Mouse (Mus musculus): ENCODE data around the gene Zfp600. TPM values are rescaled to one million over a fixed set of nuclear protein-coding genes. Genes with fewer than 3 reads are reported as not detected.
"Not testable (repeated sequence)": the region's sequence is repeated elsewhere in the genome, so short reads cannot be mapped to it uniquely, and the experiment has no call there.

The Zfp600 gene
- not detected in 2 replicates for polyA plus RNA-seq (2015; fragmentation: Nextera tagmentation; extraction: Ambion mirVana)

DNA sequence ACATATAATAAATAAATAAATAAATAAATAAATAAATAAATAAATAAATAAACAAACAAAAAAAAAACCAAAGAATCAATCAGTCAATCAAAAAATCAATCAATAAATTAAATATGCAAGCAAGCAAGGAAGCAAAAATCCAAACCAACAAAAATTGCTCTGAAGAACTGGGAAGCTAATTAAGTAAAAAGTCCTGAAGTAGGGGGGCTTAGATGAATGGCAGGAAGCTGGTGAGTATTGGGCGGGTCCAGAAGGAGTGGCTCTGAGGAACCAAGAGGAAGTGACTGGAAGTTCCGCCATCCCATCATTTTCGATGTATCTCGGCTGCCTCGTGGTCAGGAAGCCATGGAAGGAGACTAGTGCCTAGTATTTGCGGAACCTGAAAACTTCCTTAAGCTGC, at the start of gene Zfp600:
Gene Zfp600 (plus strand): TSS at position 301 of the 400 bp plus-strand sequence.
- not testable (repeated sequence) for H3K9me3 ChIP-seq; ATAC-seq (ENCODE audit: low FRiP score); H3K4me3 ChIP-seq; H3K4me1 ChIP-seq (replicated peaks); H3K27me3 ChIP-seq; H3K9ac ChIP-seq; H3K36me3 ChIP-seq; H3K4me2 ChIP-seq; H3K27ac ChIP-seq
- WGBS = no CpG with 5 or more reads among the region's 6 CpGs

DNA sequence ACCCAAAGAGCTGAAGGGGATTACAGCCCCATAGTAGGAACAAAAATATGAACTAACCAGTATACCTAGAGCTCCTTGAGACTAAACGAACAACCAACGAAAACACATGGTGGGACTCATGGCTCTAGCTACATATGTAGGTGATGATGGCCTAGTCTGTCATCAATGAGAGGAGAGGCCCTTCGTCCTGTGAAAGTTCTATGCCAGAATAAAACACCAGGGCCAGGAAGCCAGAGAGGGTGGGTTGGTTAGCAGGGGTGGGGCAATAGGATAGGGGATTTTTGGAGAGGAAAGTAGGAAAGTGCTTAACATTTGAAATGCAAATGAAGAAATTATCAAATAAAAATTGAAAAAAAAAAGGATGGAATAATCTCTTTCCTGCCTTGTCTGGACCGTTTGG, 6.3 kb downstream of the Zfp600 start:
- WGBS = 89% methylated on average over 4 of the region's 4 CpGs
- ATAC-seq (ENCODE audit: low FRiP score); H3K9ac ChIP-seq: not testable (repeated sequence)

DNA sequence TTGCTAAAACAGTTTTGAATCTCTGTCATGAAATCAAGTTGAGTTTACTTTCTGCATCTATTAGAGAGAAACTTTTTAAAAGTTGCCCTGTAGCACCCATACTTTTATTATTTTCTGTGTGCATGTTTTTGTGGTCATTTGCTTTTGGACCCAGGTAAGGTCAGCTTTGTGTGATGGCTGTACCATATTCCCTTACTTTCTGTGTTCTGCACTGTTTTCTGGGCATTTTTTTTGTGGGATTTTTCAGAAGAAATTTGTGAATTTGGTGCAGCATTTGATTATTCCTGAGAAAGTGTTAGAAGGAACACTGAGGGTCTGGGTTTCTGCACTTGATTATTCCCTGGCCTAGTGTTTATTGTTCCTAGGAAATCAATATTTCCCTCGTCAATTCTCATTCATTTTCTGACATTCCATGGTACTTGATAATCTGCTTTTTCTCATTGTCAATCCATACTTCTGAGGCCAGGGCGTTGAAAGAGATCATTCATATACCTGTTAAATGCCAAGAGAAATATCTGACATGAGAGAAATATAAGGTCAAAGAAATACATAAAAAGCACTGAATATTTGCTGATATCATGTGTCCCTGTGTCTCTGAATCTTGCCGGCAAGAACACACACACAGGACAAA, 10.7 kb downstream of the Zfp600 start:
- 77% methylated on average over 3 of the region's 3 CpGs for WGBS
- not testable (repeated sequence) for H3K4me3 ChIP-seq; H3K27me3 ChIP-seq; H3K9ac ChIP-seq; H3K27ac ChIP-seq; H3K4me1 ChIP-seq (replicated peaks); H3K36me3 ChIP-seq; H3K4me2 ChIP-seq
- ATAC-seq (ENCODE audit: low FRiP score) = peak; percentile 51; the same call in 1 of the 2 replicates
- H3K9me3 ChIP-seq = peaks cover 20% of the 10 kb centered on the region

More for the DNA sequence above, 6.3 kb downstream of the Zfp600 start:
- not testable (repeated sequence) for H3K27ac ChIP-seq; H3K36me3 ChIP-seq; H3K4me1 ChIP-seq (replicated peaks); H3K4me3 ChIP-seq; H3K4me2 ChIP-seq; H3K27me3 ChIP-seq
- peaks cover 11% of the 10 kb centered on the region for H3K9me3 ChIP-seq

DNA sequence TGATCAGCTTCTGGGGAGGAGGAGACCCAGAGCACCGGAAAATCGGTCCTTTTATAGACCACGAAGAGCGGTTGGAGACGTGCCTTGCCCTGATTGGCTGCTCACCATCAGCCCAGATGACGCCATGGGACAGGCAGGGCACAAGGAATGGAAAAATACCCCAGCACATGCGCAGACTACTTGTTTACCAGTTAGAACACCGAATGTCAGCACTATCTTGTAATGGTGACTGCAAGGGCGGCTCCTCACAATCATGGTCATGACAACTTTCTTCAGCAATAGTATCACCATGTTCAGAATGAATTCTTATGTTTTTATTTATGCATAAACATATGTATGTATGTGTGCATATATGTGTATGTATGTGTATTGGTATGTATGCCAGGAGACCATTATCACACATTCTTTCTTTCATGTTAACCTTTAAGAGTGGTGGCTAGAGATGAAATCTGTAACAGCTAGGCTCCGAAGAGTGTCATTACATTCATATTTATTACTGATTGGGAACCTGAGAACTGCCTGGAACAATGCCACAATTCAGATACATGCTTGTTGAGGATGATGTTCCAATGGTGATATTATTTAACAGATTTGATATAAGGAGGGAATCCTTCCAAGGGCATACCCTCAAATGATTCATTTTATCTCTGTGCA, 11.4 kb downstream of the Zfp600 start:
- H3K4me3 ChIP-seq; H3K4me1 ChIP-seq (replicated peaks); H3K27ac ChIP-seq; H3K36me3 ChIP-seq; H3K9ac ChIP-seq; H3K27me3 ChIP-seq; H3K4me2 ChIP-seq: not testable (repeated sequence)
- peak; percentile 74 for ATAC-seq (ENCODE audit: low FRiP score)
- WGBS = 82% methylated on average over 10 of the region's 10 CpGs
- peaks cover 20% of the 10 kb centered on the region for H3K9me3 ChIP-seq

DNA sequence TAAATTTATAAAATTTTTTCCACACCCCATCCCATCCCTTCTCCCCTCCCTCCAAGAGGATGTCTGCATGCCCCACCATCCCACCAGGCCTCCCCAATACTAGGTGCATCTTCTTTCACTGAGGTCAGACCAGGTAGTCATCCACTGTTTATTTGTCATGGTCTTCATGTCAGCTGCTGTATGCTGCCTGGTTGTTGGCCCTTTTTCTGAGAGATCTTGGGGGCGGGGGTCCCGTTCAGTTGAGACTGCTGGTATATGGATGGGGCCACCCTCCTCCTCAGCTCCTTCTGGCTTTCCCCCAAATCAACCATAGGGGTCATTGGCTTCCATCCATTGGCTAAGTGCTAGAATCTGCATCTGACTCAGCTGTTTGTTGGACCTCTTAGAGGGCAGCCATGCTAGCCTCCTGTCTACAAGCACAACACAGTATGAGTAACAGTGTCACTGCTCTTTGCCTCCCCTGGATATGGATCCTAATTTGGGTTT, 12.1 kb downstream of the Zfp600 start:
- H3K4me3 ChIP-seq; H3K36me3 ChIP-seq; H3K27me3 ChIP-seq; H3K27ac ChIP-seq; H3K9ac ChIP-seq; H3K4me2 ChIP-seq; H3K4me1 ChIP-seq (replicated peaks): not testable (repeated sequence)
- H3K9me3 ChIP-seq = peaks cover 27% of the 10 kb centered on the region
- no CpG with 5 or more reads among the region's 2 CpGs for WGBS
- ATAC-seq (ENCODE audit: low FRiP score) = peak; percentile 73

DNA sequence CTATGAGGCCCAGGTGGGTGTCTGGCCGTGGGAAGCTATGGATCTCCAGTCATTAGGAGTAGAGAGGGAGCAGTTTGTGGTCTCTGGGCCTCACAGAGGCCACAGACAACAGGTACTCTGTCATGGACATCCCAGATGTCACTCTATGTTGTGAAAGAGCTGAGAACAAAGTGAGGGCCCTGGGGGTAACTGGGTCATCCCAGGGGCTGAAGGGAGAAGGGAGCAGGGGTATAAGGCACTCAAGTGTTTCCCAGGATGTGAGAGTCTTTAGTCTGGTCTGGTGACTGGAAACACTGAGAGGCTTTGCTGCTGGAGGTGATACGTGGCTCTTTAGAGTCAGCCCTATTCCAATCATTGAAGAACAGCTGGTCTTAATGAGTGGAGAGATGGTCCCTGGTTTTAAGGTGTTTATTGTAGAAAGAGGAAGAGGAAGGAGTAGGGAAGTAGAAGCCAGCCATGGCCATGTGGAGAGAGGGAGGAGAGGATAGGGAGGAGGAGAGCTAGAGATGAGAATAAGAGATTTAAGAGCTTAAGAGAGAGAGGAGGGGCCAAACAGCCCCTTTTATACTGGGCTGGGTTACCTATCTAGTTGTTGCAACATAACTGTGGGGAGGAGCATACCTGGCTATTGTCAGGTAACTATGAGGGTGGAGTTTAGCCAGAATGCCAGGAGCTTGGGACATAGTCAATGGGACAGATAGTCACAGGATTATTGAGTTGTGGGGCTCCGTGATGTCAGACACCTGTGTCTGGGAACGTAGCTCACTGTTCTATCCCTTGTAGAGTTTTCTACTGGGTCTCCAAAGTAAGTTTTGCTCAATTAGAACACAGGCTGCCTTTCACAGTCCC, 17.0 kb downstream of the Zfp600 start:
- H3K27me3 ChIP-seq; H3K36me3 ChIP-seq; H3K4me3 ChIP-seq; H3K4me2 ChIP-seq; H3K9ac ChIP-seq; H3K4me1 ChIP-seq (replicated peaks); H3K27ac ChIP-seq: not testable (repeated sequence)
- peaks cover 19% of the 10 kb centered on the region for H3K9me3 ChIP-seq
- WGBS = 70% methylated on average over 4 of the region's 4 CpGs
- peak; percentile 78 for ATAC-seq (ENCODE audit: low FRiP score)

DNA sequence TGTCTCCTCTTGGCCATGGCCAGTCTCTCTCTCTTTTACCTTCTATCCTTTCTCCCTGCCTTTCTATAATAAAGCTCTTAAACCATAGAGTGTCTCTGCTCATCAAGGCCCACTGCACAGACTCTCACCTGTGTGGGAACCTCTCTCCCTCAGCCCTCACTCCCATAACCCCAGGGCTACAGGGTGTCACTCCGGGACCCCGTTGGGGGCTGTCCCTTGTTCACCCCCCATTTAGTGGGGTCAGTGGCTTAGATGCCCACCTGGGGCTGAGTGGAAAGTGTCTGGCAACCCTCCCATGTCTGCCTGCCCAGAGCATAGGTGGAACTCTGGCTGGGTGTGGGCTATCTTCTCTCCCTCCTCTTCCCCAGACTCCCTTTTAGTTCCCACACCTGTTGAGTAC, 47.7 kb downstream of the Zfp600 start:
- ATAC-seq (ENCODE audit: low FRiP score); H3K9me3 ChIP-seq; H3K4me2 ChIP-seq; H3K27ac ChIP-seq; H3K27me3 ChIP-seq; H3K9ac ChIP-seq; H3K36me3 ChIP-seq; H3K4me1 ChIP-seq (replicated peaks); H3K4me3 ChIP-seq: not testable (repeated sequence)
- 83% methylated on average over 2 of the region's 2 CpGs for whole genome bisulfite sequencing

DNA sequence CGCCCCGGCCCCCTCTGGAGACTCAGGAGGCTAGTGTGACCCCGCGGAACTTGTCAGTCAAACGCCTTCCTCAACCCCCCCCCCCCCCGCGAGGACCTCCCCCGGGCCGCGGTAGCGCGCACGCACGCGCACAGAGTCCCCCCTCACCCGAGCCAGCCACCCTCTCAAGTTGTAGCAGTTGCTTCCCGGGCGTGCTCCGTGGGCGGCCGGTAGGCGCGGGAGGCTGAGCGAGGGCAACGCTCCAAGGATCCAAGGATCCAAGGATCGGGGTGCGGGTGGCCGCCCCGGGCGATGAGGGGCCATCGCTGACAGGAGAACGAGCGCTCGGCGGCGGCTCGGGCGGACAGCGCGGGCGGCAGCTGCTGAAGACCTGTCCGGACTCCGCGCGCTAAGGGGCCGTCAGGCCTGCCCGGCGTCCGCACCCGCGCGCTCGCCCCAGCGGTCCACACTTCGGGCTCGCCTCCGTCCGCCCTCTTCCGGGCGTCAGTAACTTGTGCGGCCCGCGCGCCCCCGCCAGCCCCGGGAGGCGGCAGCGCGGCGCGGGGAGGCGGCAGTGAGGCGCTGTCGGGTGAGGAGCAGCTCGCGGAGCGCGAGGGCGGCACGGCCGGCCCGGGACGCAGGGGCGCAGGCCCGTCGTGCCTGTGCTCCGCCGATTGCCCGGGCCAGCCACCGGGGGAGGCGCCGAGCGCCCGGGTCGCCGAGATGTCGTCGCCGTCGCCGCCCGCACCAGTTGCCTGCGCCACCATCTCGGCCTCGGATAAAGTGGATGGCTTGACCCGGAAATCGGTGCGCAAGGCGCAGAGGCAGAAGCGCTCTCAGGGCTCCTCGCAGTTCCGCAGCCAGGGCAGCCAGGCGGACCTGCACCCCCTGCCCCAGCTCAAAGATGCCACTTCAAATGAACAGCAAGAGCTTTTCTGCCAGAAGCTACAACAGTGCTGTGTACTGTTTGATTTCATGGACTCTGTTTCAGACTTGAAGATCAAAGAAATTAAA, 82.9 kb downstream of the Zfp600 start:
- 3% methylated on average over 29 of the region's 113 CpGs for WGBS
- not testable (repeated sequence) for H3K36me3 ChIP-seq; H3K27me3 ChIP-seq; H3K9ac ChIP-seq; H3K27ac ChIP-seq; H3K9me3 ChIP-seq; H3K4me3 ChIP-seq; H3K4me2 ChIP-seq; H3K4me1 ChIP-seq (replicated peaks)
- peak; percentile 91 for ATAC-seq (ENCODE audit: low FRiP score)

DNA sequence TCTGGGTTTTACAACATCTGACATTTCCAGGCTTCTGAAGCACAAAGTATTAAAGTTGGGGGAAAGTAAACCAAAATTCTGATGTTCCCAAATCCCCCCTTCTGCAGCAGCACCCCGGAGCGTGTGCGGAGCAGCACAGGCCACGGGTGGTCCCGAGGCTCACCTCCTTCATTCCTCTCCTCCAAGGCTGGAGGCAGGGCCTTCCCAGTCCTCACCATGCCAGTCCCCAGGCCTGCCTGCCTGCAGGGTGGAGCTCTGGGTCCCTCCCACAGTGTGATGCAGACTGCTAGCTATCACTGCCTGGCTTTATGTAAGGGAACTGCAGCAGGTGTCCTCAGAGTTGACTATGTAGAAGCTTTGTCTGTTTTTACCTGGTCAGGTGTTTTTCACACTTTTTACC, 85.5 kb downstream of the Zfp600 start:
- H3K9me3 ChIP-seq; H3K4me1 ChIP-seq (replicated peaks): not testable (repeated sequence)

More for the DNA sequence above, 85.5 kb downstream of the Zfp600 start:
- ATAC-seq (ENCODE audit: low FRiP score); H3K27me3 ChIP-seq; H3K27ac ChIP-seq; H3K4me3 ChIP-seq; H3K4me2 ChIP-seq; H3K9ac ChIP-seq; H3K36me3 ChIP-seq: not testable (repeated sequence)
- 67% methylated on average over 5 of the region's 5 CpGs for WGBS

All from hindbrain, embryonic 13.5 days (tissue).